Mouse (Mus musculus): ENCODE results near the gene Prkca. TPM values are rescaled to one million over a fixed set of nuclear protein-coding genes. Genes with fewer than 3 reads are reported as not detected.
A peak's percentile ranks its signal among the peaks of the same experiment; 100 is the strongest.

The Prkca gene
- polyA plus RNA-seq, 1 experiment from 2014 or later = 11.2 TPM

DNA sequence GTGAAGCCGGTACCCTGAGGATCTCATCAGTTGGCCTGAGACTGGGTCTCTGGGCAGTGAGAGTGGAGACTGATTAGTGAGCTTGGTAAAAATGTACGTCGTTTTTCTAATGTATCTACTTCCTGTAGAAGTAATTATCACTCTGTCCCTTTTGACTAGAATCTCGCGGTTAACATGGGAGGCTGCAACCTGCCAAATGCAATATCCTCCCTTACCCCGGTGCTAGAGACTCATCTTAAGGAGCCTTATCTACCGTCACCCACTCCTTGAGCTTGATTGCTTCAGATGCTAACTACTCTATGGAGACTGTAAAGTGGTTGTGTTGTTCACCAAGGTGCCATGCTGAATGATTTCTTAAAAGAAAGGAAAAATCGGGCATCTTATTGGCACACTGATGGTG is 1.9 kb downstream of the Prkca start:
- peak; percentile 39 for DNase-seq (ENCODE audit: low spot score)

DNA sequence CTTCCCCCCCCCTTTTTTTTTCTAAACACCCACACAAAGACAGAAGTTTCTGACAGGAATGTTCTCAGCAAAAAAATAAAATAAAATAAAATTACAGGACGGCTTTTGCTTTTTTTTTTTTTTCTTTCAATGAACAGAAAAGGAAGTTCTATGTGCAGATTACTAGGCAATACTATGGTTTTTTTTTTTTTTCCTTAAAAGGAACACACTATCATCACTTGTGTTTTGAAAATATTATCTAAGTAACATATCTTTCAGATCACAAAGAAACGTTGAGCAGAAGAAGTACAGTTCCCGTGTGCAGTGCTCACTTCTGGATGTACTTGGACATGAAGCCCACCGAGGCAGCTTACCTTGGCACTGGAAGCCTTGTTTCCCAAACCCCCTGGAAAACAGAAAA is 3.4 kb downstream of the Prkca start:
- DNase-seq (ENCODE audit: low spot score) = no peak

DNA sequence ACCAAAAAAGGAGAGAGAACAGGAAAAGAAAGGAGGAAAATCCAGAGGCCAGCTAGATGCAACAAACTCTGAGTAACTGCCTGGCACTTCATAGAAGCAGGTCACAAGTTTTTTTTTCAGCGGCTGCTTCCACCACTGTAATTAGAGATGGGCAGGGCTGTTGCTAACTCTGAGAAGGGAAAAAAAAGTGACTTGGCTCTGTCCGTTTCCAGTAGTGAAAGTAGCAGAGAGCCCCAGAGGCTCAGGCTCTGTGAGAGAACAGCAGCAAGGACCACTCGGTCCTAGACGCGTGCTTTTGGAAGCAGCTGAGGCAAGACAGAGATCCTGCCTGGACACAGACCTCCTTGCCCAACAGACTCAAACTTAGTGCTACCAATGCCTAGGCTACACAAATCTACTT is 7.3 kb downstream of the Prkca start:
- DNase-seq (ENCODE audit: low spot score) = no peak

DNA sequence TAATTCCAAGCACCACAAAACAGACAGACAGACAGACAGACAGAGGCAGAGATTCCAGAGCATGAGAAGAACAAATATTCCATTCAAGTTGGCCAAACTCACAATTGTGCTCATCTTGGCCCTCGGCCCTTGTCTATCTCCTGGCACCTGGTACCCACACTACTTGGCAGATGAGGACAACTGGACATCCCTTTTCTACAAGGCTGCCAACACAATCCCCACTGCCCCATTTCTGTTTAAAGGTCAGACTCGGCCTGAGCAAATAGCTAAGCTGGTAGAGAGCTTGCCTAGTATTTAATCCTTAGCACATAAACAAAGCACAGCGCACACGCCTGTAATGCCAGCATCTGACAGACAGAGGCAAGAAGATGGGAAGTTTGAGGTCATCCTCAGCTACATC is 8.2 kb downstream of the Prkca start:
- DNase-seq (ENCODE audit: low spot score) = no peak

DNA sequence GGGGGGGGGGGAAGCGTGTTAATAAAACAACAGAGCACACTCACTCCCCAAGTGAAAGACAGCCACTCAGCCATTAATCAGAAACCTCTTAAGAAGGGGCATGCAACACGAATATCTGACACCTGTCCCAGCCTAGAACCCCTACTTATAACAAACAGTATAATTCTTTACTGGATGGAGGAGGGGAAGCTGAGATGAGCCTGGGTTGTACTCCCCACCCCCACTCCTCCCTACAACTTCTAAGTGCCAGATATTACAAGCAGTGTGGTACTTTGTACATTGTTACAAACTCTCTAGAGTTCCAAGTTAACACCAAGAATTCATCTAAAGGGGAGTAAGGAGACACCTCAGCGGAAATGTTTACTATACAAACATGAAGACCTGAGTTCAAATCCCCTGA is 9.1 kb downstream of the Prkca start:
- no peak for DNase-seq (ENCODE audit: low spot score)

DNA sequence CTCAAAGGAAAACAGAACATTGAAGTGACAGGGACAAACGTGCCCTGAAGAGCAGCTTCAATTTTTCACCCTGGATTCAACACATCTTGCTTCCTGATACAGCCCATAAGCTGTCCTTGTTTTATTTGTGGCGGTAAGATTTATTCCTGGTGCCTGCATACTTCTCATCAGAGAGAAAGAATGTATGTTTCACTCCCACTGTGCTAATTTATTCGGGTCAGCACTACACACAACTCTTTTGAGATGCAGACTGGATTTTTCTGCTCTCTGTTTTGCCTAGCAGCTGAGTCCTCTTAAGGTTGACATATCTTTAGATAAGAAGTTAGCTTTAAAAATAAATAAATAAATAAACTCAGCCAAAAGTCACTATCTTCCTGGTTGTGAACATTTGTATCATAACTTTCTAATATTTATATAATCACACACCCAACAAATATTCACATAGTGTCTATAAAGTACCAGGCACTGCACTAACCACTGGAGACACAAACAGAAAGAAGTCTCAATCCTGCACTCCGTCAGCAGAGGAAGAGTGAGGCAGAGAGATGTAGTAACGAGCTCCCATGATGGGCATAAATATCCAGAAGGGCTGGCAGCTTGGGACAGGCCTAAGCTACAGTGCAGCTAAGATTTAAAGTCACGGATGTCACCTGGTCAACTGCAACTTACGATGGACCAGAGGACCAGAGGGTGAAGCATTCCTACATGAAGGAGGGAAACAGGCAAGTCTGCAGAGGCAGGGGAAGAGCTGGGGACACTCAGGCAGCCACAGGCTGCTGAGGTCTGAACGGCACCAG is 9.9 kb downstream of the Prkca start:
- no peak for DNase-seq (ENCODE audit: low spot score)

DNA sequence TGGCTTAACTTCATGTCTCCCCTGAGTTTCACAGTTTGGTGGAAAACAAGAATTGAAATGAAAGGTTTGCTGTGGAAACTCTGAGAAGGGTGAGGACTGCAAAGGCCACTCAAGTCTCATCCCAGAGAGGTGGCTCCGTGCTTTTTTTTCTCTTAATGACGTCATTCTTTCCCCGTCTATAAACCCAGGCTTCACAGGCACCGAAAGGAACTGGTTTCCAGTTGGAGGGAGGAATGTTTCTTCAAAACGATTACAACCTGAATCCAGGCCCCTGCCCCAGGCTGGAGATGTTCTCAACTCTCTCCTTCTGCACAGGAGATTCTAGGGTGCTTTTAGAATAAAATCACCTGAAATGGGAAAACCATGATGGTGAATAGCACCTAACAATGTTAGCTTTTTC is 10.7 kb downstream of the Prkca start:
- no peak for DNase-seq (ENCODE audit: low spot score)

DNA sequence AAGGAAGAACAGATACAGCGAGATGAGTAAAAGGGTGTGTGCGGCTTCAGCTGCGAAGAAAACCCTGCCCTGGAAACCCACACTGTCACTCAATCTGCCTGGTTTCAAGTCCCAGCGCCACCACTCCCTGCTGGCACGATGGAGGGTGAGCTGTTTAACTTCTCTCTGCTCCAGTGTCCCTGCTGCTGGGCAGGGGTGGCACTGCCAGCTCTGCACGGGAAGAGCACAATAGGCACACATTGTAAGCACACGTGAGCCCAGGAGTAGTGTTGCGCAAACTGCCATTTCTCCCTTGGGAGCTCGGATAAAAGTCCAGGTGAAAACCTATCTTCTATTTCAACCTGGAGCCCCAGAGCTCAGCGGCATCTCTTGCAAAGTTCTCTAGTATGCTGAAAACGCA is 12.9 kb downstream of the Prkca start:
- no peak for DNase-seq (ENCODE audit: low spot score)

DNA sequence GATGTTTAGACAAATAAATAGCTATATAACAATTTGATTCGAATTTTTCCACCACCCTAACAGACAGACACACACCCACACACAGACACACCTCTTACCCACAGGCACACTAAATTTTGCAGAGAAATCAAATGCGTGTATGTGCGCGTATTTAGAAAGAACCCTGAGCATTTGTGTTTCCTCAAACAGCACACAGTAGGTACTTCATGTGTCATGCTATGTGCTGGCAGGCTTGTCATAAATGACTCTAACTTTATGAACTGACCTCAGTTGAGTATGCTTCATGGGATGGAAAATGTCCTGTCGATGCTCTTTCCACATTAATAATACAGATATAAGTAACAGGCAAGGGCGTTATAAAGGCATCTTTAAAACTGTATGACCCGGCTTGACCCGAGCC is 17.8 kb downstream of the Prkca start:
- no peak for DNase-seq (ENCODE audit: low spot score)

DNA sequence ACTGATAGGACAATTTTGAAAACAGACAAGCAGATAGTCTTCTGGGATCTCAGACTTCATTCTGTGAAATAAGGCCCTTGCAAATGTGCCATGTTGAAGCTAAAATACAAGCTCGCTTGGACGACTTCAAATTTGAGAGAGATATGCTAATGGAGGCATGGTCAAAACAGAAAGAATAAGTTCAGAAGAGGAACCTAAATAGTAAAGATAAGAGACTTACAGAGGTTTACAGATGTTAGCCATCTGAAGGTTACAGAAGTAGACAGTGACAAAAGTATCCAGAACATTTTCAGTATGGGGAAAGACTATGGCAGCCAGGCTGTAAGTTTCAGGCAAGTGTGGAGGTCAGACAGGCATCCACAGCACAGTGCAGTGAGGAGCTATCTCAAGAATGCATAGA is 21.6 kb downstream of the Prkca start:
- no peak for DNase-seq (ENCODE audit: low spot score)

DNA sequence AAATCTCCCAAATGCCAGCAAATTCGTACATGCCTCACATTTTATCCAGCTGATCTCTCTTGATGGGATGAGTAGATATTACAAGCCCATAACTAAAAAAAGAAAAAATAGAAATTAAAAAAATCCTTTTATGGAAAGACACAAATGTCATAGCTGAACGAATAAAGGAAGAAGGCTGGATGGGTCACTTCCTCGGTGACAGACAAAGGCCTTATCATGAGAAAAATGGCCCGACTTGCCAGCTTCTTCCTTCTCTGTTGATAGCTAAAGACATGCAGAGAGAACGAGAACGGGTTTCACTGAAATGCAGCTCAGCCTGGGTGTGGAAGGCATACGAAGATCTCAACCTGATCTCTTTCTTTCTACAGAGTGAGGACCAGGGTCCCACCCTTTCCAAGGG is 23.2 kb downstream of the Prkca start:
- no peak for DNase-seq (ENCODE audit: low spot score)

DNA sequence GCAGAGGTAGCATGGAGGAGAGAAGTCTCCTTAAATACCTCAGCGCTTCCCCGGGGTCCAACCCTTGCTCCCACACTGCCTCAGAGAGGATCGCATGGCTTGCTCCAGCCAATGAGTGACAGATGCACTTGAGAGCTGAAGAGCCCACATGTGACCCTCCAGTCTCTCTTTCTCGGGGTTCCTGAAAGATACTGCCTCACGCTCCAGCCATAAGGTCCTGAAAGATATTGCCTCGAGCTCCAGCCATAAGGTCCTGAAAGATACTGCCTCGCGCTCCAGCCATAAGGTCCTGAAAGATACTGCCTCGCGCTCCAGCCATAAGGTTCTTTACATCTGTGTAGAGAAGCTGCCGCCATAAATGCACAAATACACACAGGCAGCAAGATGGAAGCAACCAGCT is 24.6 kb downstream of the Prkca start:
- no peak for DNase-seq (ENCODE audit: low spot score)

DNA sequence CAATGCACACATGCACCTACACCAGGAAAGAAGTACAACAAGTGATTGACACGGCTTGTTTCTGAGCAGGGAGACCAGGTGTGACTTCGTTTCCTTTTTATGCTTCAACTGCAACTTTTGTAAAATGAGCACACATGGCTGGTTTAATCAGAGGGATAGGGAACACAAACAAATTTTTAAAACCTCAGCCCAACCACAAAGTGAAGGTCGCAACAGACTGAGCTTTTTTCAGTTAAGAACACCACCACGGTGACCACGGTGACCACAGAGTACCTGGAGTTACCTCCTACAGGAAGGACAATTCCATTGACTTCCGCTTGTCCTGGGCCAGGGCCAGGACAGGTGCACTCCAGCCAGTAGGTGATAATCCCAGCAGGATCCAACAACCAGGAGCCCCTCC is 25.9 kb downstream of the Prkca start:
- DNase-seq (ENCODE audit: low spot score) = peak; percentile 28

DNA sequence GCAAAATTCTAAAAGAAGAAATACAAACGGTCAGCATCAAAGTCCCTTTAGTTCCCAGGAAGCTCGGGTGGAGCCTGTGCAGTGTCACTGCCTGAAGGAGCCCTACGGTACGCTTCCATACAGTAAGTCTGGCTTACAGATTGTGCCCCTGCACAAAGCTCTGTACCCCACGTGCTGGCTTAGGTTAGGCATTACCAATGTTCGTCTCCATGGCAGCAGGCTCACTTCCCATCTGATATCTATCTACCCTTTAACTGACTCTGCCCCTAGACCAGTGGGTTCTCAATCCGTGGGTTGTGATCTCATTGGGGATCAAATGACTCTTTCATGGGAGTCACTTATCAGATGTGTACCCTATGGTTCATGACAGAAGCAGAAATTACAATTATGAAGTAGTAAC is 28.0 kb downstream of the Prkca start:
- no peak for DNase-seq (ENCODE audit: low spot score)

DNA sequence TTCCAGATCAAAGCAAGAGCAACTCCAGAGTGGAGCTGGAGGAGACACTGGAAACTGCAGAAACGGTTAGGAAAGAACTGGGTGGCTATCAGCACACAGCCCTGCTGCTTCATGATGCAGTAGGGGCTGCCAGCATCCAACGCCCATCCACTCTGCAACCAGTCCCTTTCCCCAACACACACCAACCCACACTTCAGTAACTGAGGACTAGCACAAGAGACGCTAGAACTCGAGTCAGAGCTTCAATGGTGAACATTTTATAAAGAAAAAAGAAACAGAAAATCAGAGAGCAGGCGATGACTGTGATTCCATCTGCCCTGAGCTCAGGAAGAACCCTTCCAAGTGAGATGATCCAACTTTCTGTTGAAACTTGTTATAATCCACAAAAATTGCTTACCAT is 31.2 kb downstream of the Prkca start:
- DNase-seq (ENCODE audit: low spot score) = no peak

DNA sequence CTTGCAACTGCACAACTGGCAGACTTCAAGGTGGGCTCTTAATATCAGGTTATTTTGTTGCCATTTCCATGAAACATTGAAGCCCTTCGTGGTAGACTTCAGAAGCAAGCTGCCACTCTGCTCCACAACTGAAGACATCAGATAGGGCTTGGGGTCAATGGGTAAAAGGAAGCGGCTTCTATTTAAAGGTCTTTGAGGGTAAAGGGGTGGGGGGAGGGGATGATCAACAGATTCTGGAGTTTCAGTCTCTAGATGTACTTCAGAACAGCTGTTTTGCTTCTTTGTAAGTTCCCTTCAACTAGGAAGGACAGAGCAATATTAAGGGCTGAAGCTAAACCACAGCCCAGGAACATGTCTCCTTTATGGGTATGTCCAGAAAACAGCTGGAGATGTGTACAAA is 31.8 kb downstream of the Prkca start:
- peak; percentile 37 for DNase-seq (ENCODE audit: low spot score)

DNA sequence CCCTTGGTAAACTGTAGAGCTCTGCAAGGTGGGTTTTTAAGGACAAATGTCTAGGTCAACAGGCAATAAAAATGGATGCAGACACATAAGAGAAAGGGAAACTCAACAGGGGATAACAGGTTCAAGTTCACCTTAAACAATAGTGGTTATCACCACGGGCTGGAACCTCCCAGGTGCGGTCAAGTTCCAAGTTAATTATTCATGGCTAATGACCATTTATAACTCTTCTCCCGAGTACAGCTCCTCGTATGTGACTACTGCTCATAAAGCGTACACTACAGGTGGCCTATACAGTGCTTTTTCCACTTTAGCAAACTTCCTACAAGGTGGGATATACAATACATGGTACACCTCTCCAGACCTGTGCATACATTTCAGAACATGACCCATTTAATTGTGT is 33.9 kb downstream of the Prkca start:
- no peak for DNase-seq (ENCODE audit: low spot score)

DNA sequence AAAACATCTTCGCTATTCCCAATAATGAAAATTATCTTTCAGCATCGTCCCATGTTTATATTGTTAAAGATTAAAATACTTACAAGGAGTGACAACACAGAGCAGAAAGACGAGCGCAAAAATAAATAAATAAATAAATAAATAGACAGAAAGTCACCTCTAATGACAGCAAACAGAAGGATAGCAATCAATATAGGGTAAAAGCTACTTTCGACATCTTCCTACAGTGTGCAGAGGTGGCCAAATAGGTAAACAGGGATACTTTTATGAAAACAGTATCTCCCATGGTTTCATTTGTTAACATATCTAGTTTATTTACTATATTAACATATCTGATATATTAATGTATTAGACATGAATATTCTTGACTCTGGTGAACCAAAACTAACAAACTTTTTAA is 35.5 kb downstream of the Prkca start:
- no peak for DNase-seq (ENCODE audit: low spot score)

DNA sequence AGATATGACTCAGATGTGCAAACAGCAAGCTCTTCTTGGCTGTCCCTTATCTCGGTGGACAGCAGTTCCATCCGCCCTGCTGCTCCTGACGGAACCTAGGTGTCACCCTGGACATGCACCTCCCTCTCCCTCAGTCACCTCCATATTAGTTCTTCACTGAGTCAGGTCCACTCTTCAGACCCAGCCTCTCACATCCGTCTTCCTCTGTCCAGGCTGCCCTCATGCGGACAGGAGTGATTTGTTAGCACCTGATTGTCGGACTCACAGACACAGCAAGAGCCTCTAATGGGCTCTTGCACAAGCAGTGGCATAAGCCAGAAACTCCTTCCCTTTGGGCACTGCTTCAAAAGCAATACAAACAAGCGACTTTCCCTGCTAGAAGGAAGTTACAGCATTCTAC is 36.5 kb downstream of the Prkca start:
- no peak for DNase-seq (ENCODE audit: low spot score)

DNA sequence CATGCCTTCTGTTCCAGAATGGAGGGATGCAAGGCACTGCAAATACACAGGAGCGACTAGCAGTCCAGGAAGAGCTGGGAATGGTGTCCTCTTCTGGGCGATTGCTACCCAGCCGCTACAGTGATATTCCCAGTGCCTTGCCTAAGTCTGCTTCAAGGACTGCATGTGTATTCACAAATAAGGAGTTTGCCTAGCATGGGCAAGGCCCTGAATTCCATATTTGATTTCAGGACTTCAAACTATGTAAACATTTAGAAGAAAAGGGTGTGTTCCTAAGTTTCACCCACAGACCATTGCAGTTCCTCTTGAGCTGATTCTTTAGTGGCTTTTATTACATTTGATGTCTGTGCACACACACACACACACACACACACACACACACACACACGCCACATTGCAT is 39.9 kb downstream of the Prkca start:
- DNase-seq (ENCODE audit: low spot score) = no peak

DNA sequence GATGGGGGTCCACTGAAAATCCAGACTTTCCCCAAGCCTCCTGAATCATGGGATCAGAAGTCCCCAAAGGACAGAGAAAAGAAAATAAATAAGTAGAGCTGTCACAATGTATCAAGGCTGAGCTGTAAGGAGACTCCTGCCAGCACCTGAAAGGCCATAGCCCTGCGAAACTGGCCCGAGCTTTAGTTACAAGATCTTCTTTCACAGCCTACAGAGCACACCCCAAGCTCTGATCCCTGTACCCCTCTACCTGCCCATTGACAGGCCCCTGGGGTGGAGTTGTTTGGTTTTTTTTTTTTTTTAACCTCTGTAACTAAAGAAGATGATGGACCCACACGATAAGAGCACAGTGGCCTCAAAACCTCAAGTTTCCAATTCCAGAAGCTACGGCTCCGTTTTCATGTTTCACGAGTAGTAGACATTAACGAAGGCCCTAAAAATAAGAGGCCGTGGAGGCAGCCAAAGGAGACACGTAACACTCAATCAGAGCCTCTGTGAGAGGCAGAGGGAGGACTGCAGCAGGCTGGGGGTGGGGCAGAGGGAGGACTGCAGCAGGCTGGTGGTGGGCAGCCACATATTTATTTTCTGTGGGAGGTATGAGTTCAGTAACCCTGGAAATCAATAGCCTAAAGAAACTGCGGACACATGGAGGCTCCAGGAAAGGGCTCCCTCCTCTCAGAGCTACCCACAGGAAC is 41.8 kb downstream of the Prkca start:
- no peak for DNase-seq (ENCODE audit: low spot score)

DNA sequence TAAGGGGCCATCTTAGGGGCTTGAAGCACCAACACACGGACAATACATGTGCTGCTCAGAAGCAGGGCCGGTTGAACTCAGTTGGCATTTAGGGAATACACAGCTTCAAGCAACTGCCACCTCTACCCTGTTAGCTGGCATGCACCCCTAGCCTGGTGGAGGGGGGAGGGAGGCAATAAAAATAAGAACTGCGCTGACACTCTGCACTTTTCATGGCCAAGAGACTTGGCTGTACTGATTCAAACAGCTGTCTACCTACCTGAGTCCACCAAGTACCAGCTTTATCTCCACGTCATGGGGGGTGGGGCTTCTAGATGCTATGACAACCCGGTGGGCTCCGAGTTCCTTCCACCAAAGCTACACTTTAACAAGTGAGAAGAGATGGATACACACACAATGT is 42.7 kb downstream of the Prkca start:
- DNase-seq (ENCODE audit: low spot score) = no peak

DNA sequence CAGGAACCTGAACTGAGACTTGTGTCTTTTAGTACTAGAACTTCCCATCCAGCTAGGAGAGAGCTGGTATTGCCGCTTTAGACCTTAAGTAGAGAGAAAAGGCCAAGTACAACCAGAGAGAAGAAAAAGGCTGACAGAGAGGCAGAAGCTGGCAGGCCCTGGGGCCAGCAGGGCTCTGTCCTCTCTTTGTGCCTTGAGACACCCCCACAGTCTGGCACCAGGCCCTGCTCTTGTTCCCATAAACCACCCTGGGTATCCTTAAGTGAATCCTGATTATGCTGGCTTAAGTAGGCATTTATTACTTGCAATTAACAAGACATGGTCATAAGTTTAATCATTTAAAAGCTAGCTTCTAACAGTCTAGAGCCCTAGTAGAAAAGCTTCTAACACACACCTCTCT is 43.3 kb downstream of the Prkca start:
- DNase-seq (ENCODE audit: low spot score) = no peak

Data from thymus, postnatal 0 days (tissue).